Mouse (Mus musculus) induced T-regulatory cell, adult 2 months (primary cell): ENCODE data around the gene Mepce.
"Not testable (repeated sequence)": the region's sequence is repeated elsewhere in the genome, so short reads cannot be mapped to it uniquely, and the experiment has no call there.

Experiments used
- DNase-seq: peaks from one replicate; pipeline ENCODE4 v3.0.0-alpha.2; 2012; ENCODE audit warnings: low read depth

Gene Mepce

DNA sequence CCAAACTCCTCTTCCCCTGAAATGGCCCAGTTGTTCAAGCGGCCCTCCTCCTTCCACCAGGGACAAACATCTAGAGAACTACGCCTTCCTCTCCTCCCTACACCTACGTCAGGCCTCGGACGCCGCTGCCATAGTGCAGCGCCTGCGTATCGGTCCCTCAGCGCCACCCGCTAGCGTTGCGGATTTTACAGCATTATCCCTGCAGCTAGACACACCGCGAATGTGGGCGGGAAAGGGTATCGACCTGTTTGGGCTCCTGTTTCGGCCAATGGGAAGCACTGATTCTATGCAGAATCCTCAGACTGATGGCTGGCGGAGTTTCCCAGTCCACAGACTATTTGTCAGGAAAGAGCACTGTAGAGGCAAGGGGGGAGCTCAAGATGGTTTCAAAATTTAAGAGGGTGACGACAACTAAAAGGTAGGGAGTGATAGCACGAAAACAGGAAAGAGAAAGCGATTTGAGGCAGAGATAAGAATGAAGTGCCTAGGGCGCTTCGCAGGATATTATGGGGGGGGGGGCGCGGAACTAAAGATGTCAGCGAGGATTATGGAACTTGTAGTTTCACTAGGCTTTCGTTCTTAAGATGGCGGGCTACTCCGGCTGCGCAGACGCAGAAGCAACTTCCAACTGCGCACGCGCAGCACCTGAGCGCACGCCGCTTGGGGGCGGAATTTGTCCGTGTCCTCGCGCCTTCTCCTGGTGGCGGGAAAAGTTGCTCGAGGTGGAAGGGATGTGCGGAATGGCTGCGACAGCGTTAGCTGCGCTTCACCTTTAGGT, at the start of gene Mepce, which contains the start of gene Zcwpw1:
TSS of gene Mepce (minus strand) at position 505 of the 778 bp plus-strand sequence.
TSS of gene Zcwpw1 (plus strand) at position 648 of the 778 bp plus-strand sequence.
- DNase-seq: peak; percentile 98

DNA sequence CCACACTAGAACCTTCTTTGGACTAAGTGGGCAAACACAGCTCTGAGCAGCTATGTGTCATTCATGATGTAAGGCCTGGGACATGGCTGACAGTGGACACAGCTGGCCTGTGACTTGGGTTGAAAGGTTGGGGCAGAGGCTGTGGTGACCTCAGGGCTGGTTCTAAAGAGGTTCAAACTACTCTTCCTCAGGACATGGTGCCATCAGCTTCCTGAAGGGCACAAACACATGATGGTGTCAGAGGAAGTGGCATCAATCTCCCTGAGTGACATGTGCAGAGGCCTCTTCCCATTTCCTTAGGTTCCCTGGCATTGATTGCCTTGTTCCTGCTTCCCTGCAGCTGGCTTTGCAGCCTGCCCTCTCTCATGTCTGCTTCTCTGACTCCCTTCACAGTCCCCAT, 49.7 kb upstream of the Mepce start:
- DNase-seq: not testable (repeated sequence)

DNA sequence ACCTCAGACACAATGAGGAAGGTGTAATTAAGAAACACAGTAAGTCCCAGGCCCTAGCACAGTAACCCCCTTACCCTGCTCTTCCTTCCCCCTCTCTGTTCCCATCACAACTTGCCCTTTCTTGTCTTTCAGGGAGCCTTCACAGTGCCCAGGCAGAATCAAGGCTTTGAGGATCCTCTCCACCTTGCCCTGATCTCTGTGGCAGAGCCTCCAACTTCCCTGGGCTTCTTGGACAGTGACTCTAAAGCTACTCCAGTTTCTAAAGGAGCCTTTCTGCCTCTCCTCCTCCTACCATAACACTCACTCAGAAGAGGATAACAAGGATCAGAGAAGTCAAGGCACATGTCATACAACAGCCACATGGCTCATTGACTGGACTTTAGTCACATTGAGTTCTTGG, 49.2 kb upstream of the Mepce start:
- DNase-seq: no peak

DNA sequence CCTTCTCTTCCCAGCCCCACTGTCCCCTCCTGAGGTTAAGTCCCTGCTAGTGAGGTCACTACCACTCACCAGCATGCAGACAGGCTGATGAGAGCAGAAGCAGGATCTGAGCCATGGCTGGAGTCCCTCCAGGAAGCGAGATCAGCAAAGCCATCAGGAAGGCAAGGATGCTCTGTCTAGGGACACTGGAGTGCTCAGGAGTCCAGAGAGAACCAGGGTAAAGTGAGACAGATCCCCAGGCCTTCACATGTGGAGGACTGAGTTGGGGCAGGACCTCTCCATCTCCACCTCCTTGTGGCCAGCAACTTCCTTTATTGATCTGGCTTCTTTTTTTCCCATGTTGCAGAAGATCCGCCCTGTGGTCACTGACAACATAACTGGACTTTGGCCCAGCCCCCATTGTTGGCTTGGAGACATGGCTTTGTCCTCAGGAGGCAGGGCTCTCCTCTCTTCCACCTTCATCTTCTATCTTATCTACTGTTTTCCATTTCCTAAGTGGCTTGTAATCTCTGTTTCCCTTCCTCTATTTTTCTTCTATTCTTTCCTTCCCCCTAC, 48.6 kb upstream of the Mepce start, which contains the start of gene Pilra:
TSS of gene Pilra (minus strand) at position 316 of the 555 bp plus-strand sequence.
- DNase-seq: not testable (repeated sequence)

DNA sequence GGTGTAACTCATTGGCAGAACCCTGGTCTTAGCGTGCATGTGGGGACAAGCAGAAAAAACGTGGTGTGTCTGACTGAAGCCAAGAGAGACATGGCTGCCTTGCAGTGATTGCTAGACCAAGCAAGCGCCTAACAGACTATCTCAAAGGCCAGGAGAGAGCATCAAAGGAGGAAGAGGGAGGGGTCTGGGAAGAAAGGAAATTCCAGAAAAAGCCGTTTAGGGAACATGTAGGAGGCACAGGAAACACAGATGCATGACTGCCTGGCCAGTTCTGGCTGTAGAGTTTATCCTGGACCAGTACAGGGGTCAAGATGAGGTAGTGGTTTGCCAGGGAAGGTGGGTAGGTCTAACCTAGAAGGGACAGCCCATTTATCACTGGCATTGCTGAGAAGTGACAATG, 46.0 kb upstream of the Mepce start:
- no peak for DNase-seq

DNA sequence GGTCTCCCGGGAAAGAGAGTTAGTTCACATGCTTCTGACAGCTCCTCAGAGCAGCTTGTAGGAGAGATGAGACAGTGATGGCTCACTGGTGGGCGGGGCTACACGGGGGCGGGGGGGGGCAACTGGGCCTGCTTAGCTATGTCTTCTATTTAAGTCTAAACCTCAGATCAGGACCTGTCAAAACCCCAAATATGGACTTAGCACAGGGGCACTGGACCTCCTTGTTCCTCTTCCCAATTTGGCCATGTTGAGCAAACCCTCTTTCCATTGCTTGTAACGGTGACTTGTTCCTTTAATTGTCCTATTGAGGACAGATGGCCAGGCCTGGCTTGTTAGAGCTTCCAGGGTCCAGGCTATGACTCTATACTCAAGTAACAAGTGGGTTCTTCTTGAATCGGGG, 44.1 kb upstream of the Mepce start:
- DNase-seq: no peak

DNA sequence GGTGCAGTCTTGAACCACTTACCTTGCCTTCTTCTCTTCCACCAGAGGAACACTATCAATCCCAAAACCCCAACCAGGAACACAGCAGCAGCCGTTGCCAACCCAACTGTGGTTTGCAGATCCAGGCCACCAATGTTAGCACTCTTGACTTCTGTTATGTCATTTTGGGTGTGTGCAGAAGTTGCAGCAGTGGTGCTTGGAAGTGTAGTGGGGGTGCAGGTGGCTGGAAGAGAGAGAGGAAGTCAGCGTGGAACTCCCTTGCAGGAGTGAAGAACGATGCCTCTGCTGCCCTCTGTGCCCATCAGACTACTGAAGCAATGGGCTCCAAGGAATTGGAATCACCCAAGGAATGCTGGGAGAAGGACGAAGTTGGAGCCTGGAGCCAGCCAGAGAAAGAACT, 43.7 kb upstream of the Mepce start:
- DNase-seq: no peak

DNA sequence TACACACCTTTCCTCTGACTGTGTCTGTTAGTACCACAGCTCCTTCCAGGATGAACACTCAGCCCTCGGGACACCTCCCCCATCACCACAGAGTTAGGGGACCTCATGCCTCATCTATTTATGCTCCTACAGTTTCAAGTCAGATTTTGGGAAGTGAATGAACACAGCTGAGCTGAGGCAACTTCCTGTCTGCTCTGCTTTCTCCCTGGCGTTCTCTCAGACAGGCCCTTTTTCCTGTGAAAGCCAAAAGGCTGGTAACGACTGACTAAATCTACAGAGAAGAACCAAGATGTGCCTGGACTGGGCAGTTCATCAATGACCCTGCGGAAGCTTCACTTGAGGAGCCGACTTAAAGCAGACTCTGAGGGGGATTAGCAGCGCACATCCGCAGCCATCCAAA, 42.8 kb upstream of the Mepce start:
- DNase-seq: no peak

DNA sequence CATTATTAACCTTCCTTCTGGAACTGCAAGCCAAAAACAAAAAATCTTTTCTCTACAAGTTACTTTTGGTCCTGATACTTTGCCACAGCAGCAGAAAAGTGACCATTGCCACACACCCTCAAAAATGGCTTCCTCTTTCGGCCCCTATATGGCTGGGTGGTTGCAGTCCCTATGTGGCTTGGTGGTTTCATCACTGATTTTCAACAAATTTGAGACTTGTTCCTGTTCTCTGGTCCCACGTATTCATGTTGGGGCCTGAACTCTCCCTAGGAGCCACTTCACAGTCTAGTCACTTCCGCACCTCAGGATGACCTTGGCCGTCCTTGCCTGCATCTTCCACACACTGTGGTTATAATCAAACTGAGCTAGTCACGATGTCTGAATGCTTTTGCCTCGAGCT, 41.2 kb upstream of the Mepce start:
- no peak for DNase-seq

DNA sequence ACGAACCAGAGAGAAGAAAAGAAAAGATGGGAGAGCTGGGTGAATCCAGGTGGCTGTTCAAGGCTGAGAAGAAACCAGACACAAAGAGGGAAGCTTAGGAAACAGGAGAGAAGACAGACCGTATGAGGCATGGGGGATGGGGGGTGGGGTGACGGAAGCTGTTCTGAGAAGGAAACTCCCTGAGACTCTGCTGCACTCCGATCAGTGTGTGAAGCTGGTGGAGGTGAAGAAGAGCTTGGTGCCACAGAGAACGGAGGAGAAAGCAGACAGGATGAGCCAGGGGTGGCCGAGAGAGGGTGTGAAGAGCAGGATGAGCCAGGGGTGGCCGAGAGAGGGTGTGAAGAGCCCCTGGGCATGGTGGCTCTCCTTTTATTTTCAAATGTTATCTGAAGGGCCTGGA, 39.0 kb upstream of the Mepce start:
- DNase-seq: peak; percentile 34

DNA sequence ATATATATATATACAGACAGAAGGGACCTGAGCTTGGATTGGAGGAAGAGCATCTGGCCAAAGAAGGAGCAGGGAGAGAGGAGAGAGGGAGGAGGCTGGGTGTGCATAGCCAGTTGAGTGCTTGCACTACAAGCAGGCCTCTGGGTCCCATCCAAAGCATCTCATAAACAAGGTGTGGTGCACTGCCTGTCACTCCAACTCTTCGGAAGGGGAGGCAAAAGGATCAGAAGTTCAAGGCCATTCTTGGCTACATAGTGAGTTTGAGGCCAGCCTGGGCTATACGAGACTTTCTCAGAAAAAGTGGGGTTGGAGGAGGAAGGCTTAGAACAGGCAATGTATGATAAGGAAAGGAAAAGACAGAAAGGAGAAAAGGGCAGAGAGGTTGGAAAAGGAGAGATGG, 38.5 kb upstream of the Mepce start:
- no peak for DNase-seq

DNA sequence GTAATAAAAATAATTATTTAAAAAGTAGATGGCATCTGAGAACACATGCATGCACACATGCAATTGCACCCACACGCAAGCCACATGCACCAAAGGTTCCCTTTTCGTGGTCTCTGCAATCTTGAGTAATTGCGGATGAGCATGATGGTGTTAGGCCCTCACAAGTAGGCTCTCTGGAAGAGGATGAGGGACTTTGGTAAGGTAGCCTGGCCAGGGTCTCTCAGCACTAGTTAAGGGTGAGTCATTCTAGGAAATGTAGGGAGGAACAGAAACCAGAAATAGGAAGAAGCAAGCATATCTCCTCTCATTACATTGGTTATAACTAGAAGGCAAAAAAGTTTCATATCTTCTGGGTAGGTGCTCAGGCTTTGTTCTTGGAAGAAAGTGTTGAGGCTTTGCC, 37.6 kb upstream of the Mepce start:
- DNase-seq: no peak

DNA sequence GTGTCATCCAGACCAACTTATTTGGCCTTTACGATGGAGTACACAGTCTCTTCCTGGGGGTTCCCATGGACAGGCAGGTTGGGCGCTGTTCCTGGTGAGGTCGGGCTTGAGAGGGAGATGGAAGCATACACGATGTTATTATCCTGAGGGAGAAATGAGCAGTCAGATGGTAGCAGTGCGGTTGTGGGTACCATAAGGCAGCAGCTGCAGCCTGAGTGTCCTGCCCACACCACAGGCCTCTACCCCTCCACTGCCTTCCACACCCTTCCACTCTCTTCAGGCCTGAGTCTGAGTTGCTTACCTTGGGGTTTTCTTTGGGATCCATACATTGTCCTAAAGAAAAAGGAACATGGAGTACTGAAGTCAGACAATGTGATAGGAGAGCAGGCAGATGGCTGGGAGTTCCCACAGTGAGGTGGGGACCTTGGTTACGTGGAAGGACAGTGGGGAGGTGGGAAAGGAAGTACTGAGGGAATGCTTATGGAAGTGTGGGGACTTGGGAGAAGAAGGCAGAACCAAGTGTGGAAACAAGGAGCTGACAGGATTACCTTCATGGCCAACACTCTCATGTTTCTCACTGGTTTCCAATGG, 36.1 kb upstream of the Mepce start:
- DNase-seq: no peak

DNA sequence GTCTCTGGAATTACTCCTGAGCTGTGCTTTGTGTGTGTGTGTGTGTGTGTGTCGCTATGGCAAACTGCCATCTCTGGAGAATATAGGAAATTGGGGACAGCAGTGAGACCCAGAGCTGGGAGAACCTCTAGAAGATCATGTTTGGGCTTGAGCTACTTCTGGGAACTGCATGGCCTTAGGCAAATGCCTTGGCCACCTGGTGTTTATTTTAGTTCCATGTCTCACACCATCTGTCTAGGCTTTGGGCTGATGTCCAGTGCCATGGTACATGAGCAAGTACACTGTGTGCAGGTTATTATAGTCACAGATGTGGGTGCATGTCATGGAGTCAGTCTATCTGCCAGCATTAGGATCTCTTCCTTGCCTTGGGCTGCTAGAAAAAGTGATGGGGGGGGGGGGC, 35.1 kb upstream of the Mepce start:
- DNase-seq: no peak

DNA sequence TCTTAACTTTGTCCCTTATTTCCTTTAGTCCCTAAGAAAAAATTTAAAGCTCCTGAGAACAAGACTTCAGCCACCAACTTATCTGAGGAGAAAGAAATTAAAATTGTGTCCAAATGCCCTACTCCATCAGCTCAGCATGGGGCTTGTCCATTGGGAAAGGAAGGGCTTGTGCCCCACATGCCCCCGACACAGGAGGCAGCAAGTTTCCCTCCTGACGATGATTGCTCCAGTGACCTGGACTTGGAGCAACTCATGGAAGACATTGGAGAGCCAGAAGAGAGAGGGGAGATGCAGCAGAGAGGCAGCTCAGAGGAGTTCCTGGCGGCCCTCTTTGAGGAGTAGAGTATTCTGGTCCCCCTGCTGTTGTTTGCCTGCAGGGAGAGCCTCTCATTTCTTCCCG, 34.7 kb upstream of the Mepce start:
- no peak for DNase-seq

DNA sequence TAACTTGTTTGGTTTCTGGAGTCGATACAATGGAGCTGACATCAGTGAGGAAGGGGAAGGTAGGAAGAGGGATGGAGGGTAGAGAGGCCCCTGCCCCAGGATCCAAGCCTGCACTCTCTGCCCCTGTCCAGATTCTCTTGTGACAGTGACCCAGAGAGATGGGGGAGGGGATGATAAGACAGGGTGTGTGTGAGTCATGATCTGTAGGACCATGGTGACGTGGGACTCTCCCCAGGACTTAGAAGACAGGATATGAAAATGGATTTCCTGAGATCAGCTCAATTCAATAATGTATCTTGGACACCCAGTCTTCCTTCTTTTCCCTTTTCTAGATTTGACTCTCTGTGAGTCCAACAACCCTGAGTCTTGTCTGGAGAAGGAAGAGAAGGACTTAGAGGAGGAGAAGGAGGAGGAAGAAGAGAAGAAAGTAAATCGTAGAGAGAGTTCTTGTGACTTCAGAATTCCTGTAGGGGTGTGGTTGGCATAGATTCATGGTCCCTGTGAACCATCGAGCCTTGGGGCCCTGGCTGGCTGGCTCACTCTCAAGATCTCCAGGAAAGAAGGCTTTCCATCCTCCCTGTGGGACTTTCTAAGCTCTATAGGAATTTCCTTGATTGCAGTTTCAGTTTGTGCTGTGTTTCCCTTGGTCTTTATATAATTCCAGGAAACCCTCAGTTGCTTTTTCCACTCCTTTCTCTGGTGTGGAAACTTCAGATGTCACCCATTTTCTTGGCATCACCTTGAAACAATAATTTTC, 30.2 kb upstream of the Mepce start:
- peak; percentile 11 for DNase-seq

DNA sequence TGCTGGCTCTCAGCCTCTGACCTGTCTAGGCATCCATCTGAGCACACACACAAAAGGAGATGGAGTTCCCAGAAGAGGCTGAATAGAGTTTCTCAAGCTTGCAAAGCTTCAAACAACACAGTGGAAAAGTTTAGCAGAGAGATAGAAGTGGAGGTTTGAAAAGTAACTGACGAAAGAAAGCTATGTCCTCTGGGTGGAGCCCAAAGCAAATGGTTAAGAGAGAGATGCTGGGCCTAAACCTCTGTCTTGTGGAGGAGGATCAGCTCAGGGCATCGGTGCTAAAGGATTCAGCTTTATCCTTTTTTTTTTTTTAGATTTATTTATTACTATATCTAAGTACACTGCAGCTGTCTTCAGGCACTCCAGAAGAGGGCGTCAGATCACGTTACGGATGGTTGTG, 20.9 kb upstream of the Mepce start:
- DNase-seq: no peak

DNA sequence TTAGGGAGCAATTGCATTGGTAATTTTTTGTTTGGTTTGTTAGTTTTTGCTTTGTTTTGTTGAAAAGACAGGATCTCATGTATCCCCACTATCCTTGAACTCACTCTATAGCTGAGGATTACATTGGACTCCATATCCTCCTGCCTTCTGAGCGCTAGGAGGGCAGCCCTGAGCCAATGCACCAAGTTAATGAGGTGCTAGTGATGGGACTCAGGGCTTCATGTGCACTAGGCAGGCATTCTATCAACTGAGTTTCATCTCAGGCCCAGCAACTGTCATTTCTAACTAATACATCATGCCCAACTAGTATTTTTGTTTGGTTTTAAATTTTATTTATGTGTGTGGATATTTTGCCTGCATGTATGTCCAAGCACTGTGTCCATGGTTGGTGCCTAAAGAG, 18.7 kb upstream of the Mepce start:
- no peak for DNase-seq

DNA sequence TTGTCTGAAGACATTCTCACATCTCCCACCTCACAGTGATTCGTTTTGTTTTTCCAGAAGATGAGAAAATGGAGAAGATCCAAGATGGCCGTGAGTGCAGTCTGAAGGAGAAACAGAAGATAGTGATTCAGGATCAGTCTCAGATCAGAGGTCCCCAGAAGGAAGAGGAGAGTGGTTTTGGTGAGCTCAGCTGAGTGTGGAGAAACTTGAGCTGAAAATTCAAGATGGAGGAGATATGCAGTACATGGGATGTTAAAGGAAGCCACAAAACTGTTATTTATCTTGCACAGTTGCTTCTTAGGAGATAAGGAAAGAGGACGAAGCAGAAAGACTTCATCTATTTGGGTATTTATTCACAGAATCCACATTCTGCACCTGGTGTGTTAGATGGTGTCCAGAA, 13.5 kb upstream of the Mepce start:
- no peak for DNase-seq

DNA sequence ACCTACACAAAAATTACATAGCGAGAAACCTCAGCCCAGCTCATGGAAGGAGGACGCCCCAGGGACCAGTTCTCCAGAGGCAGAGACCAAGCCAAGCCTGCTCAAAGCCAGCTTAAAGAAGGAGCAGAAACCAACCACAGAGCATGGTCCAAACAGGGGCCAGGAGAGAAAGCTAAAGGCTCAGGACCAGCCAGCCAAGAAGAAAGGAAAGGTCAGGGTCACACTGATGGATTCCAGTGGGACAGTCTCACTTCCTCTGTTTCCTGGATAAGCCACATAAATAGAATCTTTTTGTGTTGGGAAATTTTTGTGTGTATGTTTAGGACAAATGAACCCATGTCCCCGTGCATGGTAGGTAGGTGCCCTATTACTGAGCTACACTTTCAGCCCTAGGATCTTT, 9.2 kb upstream of the Mepce start:
- no peak for DNase-seq

DNA sequence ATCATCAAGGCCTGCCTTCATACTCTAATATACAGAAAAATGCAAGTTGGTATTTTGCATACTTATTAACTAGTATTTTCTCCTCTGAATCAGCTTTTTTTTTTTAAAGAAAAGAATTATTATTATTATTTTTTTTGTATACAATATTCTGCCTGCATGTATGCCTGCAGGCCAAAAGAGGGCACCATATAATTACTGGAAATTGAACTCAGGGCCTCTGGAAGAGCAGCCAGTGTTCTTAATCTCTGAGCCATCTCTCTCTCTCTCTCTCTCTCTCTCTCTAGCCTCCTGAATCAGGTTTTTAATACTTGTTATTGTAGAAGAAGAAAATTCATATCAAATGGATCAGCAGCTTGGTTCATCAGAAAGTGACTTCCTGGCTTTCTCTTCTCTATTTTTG, 4.1 kb upstream of the Mepce start:
- peak; percentile 33 for DNase-seq

DNA sequence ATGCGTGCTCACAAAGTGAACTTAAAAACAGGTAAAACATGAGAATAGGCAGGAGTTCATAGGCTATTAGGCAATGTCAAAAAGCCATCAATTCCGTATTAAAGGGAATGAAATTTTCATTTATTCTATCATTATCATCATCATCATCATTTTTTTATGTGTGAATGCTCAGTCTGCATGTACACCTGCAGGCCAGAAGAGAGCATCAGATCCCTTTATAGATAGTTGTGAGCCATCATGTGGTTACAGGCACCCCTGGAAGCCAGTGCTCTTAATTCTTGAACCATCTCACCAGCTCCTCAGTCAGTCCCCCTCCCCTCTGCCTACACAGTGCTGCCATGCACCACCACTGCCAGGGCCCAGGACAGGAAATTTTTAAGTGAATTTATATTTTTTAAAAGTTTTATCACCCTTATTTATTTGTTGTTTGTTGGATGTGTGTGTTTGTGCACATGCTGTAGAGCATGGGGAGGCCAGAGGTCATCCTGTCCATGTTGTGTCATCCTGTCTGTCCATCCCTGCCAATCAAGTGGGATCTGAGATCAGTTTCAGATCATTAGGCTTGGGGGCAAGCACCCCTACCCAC, 1.6 kb upstream of the Mepce start:
- peak; percentile 10 for DNase-seq
